Mouse (Mus musculus): ENCODE measurements around the gene 5830473C10Rik.

GRCm38 (mm10) chr5:90586511-90586910, 25.6 kb downstream of the 5830473C10Rik start:
- TF ChIP-seq CTCF (IDR thresholded peaks at IDR 0.05; ENCODE audit: extremely low read depth, insufficient read length, insufficient replicate concordance, low read depth, low read length) (no peak), POLR2A (IDR thresholded peaks at IDR 0.05; ENCODE audit: low read depth, low read length) (no peak)
